16 mouse cellular contexts compared by ENCODE assay signal in the genomic region with DNA sequence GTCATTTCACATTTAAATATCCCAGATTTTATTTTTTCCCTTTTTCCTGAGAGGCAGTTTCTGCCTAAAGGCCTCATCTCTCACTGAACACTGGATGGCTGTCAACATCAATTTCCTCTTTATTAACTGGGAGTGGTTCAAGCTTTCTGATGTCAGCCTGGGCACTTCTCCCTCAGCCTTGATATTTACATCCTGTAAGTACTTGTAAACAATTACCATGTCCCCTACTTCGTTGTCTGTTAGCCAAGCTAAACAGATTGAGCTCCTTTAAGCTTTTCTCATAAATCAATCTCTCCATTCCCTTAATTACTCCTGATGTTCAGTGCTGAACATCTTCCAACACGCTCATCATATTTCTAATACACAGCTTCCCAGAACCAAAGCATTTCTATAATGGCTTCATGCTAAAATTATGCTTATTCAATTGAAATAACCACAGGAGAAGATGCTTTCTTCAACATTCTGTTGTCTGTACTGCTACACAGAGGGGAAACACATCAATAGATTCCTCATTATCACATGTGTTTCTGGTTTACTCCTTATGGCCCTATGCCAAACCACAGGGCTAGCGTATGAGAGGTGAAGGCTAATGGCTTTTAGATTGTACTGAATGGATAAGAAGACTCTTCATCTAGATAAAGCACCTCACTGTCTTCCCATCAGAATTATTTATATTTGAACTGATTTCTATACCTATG.
A peak's percentile ranks its signal among the peaks of the same experiment; 100 is the strongest.
DNase-seq lines count a peak whose midpoint lies in the region; ATAC-seq and TF ChIP-seq lines count a peak whose summit lies in the region.
"Had no signal": no experiment of that assay in that cellular context is flagged by ENCODE, and none has a peak within 500 bp of the region (broad histone marks: within the 10 kb centered on the region; RNA-seq: fewer than 3 reads in every experiment).

No protein-coding gene starts in this region.

- H3K4me3 ChIP-seq in forebrain, embryonic 15.5 days, result no peak overlapping the region
- H3K4me3 ChIP-seq in forebrain, embryonic 13.5 days, result no peak overlapping the region
- no peak overlapping the region for H3K4me3 ChIP-seq in lung, embryonic 16.5 days (ENCODE audit: low read length)
- no peak overlapping the region for H3K4me3 ChIP-seq in lung, adult 2 months (replicated peaks; ENCODE audit: extremely low read depth, low read depth, low read length)
- no peak overlapping the region for H3K4me3 ChIP-seq in hindbrain, postnatal 0 days (ENCODE audit: low read length)
- H3K4me3 ChIP-seq: kidney, embryonic 15.5 days; liver, embryonic 12.5 days had no signal

- no peak for TF ChIP-seq POLR2A in lung, adult 2 months (IDR thresholded peaks at IDR 0.05; ENCODE audit: borderline replicate concordance, extremely low read depth, low read depth, low read length)

- H3K27me3 ChIP-seq in forebrain, embryonic 15.5 days, result no peaks in the 10 kb centered on the region
- H3K27me3 ChIP-seq in forebrain, embryonic 13.5 days, result no peaks in the 10 kb centered on the region
- no peaks in the 10 kb centered on the region for H3K27me3 ChIP-seq in lung, embryonic 16.5 days (ENCODE audit: control insufficient read depth, insufficient read depth, low read depth, low read length)
- no peaks in the 10 kb centered on the region for H3K27me3 ChIP-seq in hindbrain, postnatal 0 days (ENCODE audit: insufficient read depth, low read length)
- H3K27me3 ChIP-seq: kidney, embryonic 15.5 days; liver, embryonic 12.5 days had no signal

- no peaks in the 10 kb centered on the region for H3K36me3 ChIP-seq in forebrain, embryonic 15.5 days
- no peaks in the 10 kb centered on the region for H3K36me3 ChIP-seq in forebrain, embryonic 13.5 days (ENCODE audit: poor library complexity, severe bottlenecking)
- no peaks in the 10 kb centered on the region for H3K36me3 ChIP-seq in lung, embryonic 16.5 days (ENCODE audit: control insufficient read depth, insufficient read depth, low read length)
- H3K36me3 ChIP-seq in hindbrain, postnatal 0 days (ENCODE audit: insufficient read depth, low read length), result no peaks in the 10 kb centered on the region
- H3K36me3 ChIP-seq: kidney, embryonic 15.5 days; liver, embryonic 12.5 days had no signal

- WGBS in forebrain, embryonic 15.5 days, result 35% methylated on average over 3 of the region's 3 CpGs
- WGBS in forebrain, embryonic 13.5 days, result 45% methylated on average over 3 of the region's 3 CpGs
- WGBS in lung, embryonic 16.5 days, result 33% methylated on average over 3 of the region's 3 CpGs
- 31% methylated on average over 3 of the region's 3 CpGs for WGBS in lung, adult 2 months
- 37% methylated on average over 3 of the region's 3 CpGs for WGBS in hindbrain, postnatal 0 days

- peak; percentile 43; the same call in 1 of the 2 replicates for ATAC-seq in forebrain, embryonic 15.5 days (replicated peaks)
- ATAC-seq in forebrain, embryonic 13.5 days, result no peak
- ATAC-seq in lung, embryonic 16.5 days (ENCODE audit: low read depth), result peak; percentile 20; the same call in 1 of the 2 replicates
- ATAC-seq in hindbrain, postnatal 0 days, result no peak
- ATAC-seq: liver, embryonic 12.5 days had no signal

- TF ChIP-seq CTCF in lung, adult 2 months (IDR thresholded peaks at IDR 0.05; ENCODE audit: insufficient read depth, low read length), result no peak
- no peak for TF ChIP-seq CTCF in hindbrain, postnatal 0 days (IDR thresholded peaks at IDR 0.05; ENCODE audit: low read depth)

- H3K27ac ChIP-seq in forebrain, embryonic 15.5 days (replicated peaks), result no peak overlapping the region
- H3K27ac ChIP-seq in forebrain, embryonic 13.5 days, result no peak overlapping the region
- H3K27ac ChIP-seq in lung, embryonic 16.5 days (ENCODE audit: low read length), result no peak overlapping the region
- no peak overlapping the region for H3K27ac ChIP-seq in hindbrain, postnatal 0 days
- H3K27ac ChIP-seq: kidney, embryonic 15.5 days; liver, embryonic 12.5 days had no signal

- H3K4me2 ChIP-seq in forebrain, embryonic 15.5 days (replicated peaks), result no peak overlapping the region
- no peak overlapping the region for H3K4me2 ChIP-seq in forebrain, embryonic 13.5 days
- no peak overlapping the region for H3K4me2 ChIP-seq in lung, embryonic 16.5 days (ENCODE audit: low read depth, low read length)
- no peak overlapping the region for H3K4me2 ChIP-seq in hindbrain, postnatal 0 days (ENCODE audit: low read depth, low read length)
- H3K4me2 ChIP-seq: kidney, embryonic 15.5 days; liver, embryonic 12.5 days; midbrain, embryonic 11.5 days had no signal

- no peak for DNase-seq in lung, adult 2 months
- peak; percentile 35 for DNase-seq in NIH3T3 (ENCODE audit: low read depth)
- DNase-seq in hindbrain, postnatal 0 days (ENCODE audit: low spot score), result peak; percentile 26
- no peak for DNase-seq in adrenal gland, adult 8-10 months
- no peak for DNase-seq in kidney, adult 8-10 months
- DNase-seq: adrenal gland, adult 2 months; cerebellum, adult 9-10 months; gastrocnemius, postnatal 10 days; lung, postnatal 36 days; thymus, adult 18-20 months had no signal

- H3K9ac ChIP-seq in forebrain, embryonic 15.5 days (replicated peaks), result no peak overlapping the region
- no peak overlapping the region for H3K9ac ChIP-seq in forebrain, embryonic 13.5 days
- H3K9ac ChIP-seq in lung, embryonic 16.5 days (ENCODE audit: low read length), result no peak overlapping the region
- H3K9ac ChIP-seq in hindbrain, postnatal 0 days (replicated peaks; ENCODE audit: low read length), result no peak overlapping the region
- H3K9ac ChIP-seq: kidney, embryonic 15.5 days; liver, embryonic 12.5 days had no signal

- H3K4me1 ChIP-seq in forebrain, embryonic 15.5 days, result 0 out of 2 replicates have a peak, but pooled peaks cover 6% of the 10 kb centered on the region
- peaks cover 5% of the 10 kb centered on the region; the same call in 1 of the 2 replicates for H3K4me1 ChIP-seq in forebrain, embryonic 13.5 days
- H3K4me1 ChIP-seq in lung, embryonic 16.5 days (replicated peaks; ENCODE audit: control insufficient read depth, insufficient read depth, low read length), result peaks cover 3% of the 10 kb centered on the region; the same call in 1 of the 2 replicates
- H3K4me1 ChIP-seq in lung, adult 2 months (ENCODE audit: control insufficient read depth, insufficient read depth, low read length), result no peaks in the 10 kb centered on the region
- no peaks in the 10 kb centered on the region for H3K4me1 ChIP-seq in hindbrain, postnatal 0 days (ENCODE audit: insufficient read depth, low read length)
- H3K4me1 ChIP-seq: kidney, embryonic 15.5 days; liver, embryonic 12.5 days had no signal

- H3K9me3 ChIP-seq in forebrain, embryonic 15.5 days, result no peaks in the 10 kb centered on the region
- no peaks in the 10 kb centered on the region for H3K9me3 ChIP-seq in forebrain, embryonic 13.5 days (replicated peaks)
- H3K9me3 ChIP-seq in lung, embryonic 16.5 days (ENCODE audit: control insufficient read depth, low read length), result no peaks in the 10 kb centered on the region
- H3K9me3 ChIP-seq in hindbrain, postnatal 0 days (ENCODE audit: low read length), result no peaks in the 10 kb centered on the region
- H3K9me3 ChIP-seq: kidney, embryonic 15.5 days; liver, embryonic 12.5 days had no signal

Comparison
In these comparisons a context has a peak if more than half of its experiments do, and no peak if none do; other contexts are left out.
1. ATAC-seq: peak in forebrain, embryonic 15.5 days (single experiment) and lung, embryonic 16.5 days (single experiment); none in forebrain, embryonic 13.5 days (single experiment) and hindbrain, postnatal 0 days (single experiment).
2. DNase-seq: peak in NIH3T3 (single experiment) and hindbrain, postnatal 0 days (single experiment); none in lung, adult 2 months (single experiment), adrenal gland, adult 8-10 months (single experiment) and kidney, adult 8-10 months (0 of 2).